Mouse (Mus musculus) thymus, adult 2 months (tissue): Measurements from ENCODE around the gene 6030408B16Rik. TPM values are rescaled to one million over a fixed set of nuclear protein-coding genes. Genes with fewer than 3 reads are reported as not detected.

Experiments used
- DNase-seq: peaks from one replicate; pipeline ENCODE4 v3.0.0; 2021
- H3K27ac ChIP-seq: fragments of 200-500 bp; 2 replicates; pipeline ENCODE4 v1.5.1; 2012; ENCODE audit warnings: low read length, control low read depth; ENCODE audit not compliant: control insufficient read depth, insufficient read depth
- H3K27me3 ChIP-seq: fragments of 200-500 bp; 2 replicates; pipeline ENCODE4 v1.6.1; 2012; ENCODE audit warnings: mild to moderate bottlenecking, low read length, moderate library complexity, mixed read lengths; ENCODE audit not compliant: control insufficient read depth, insufficient read depth
- H3K36me3 ChIP-seq: fragments of 200-500 bp; 2 replicates; pipeline ENCODE4 v1.6.1; 2012; ENCODE audit warnings: mild to moderate bottlenecking, low read length, moderate library complexity; ENCODE audit not compliant: control insufficient read depth, insufficient read depth
- H3K4me1 ChIP-seq: fragments of 200-500 bp; replicated peaks from 2 replicates; pipeline ENCODE4 v1.6.1; 2012; ENCODE audit warnings: low read length; ENCODE audit not compliant: control insufficient read depth, insufficient read depth
- H3K4me3 ChIP-seq: fragments of 200-500 bp; 2 replicates; pipeline ENCODE4 v1.5.1; 2012; ENCODE audit warnings: mild to moderate bottlenecking, low read length, control low read depth, moderate library complexity; ENCODE audit not compliant: control insufficient read depth, insufficient read depth
- CTCF ChIP-seq: fragments of 200-500 bp; IDR thresholded peaks from 2 replicates; pipeline ENCODE4 v1.5.1; 2012; ENCODE audit warnings: mild to moderate bottlenecking, control low read depth, low read length, moderate library complexity, borderline replicate concordance; ENCODE audit not compliant: control insufficient read depth, poor library complexity, insufficient read depth; ENCODE audit errors: extremely low read depth
- POLR2A ChIP-seq: fragments of 200-500 bp; IDR thresholded peaks from 2 replicates; pipeline ENCODE4 v1.6.1; 2012; ENCODE audit warnings: mild to moderate bottlenecking, low read length, control low read depth, moderate library complexity; ENCODE audit not compliant: control insufficient read depth, poor library complexity, insufficient read depth; ENCODE audit errors: extremely low read depth
- WGBS: fragments of 180-500 bp; shearing (Covaris S2); methylation state at CpG from one replicate; pipeline ENCODE4 v1.1.7; 2018; 5-methylcytosine and 5-hydroxymethylcytosine counted together
- polyA plus RNA-seq: library from polyadenylated mRNA; depleted of rRNA; stranded (reverse); fragments of >200 nt; gene quantifications from 2 replicates; pipeline ENCODE4 v1.2.3, GENCODE M21; 2012

6030408B16Rik gene
- polyA plus RNA-seq, 1 experiment: 0.88 TPM

- peaks cover 86% of the 10 kb centered on the region for H3K4me1 ChIP-seq
Measured at GRCm38 (mm10) chr15:101259922-101260321, 33.1 kb upstream of the 6030408B16Rik start.

DNA sequence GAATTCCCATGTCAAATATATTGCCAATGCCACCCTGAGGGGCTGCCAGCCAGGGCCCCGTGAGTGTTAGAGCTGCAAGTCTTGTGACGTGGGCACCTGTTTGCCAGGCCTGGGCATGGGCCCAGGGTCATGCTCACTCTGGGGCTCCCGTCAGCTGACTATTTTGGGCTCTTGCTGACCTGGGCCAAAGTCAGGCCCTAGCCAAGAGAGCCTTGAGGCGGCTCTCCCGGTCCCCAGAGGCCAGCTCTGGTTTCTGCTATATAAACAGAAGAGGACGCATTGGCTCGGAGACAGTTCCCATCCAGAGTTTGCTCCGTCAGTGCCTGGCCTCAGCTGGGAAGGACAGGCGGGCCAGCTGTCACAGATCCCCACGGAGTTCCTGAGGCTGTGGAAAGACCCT is 32.6 kb upstream of the 6030408B16Rik start:
- Histone ChIP-seq H3K4me3 (no peak overlapping the region), H3K27me3 (no peaks in the 10 kb centered on the region), H3K27ac (no peak overlapping the region), H3K36me3 (no peaks in the 10 kb centered on the region), H3K4me1 (peaks cover 85% of the 10 kb centered on the region)
- 85% methylated on average over 10 of the region's 10 CpGs for WGBS
- DNase-seq: no peak
- TF ChIP-seq CTCF (no peak), POLR2A (no peak)

More at GRCm38 (mm10) chr15:101259922-101260321, 33.1 kb upstream of the 6030408B16Rik start:
- WGBS: 95% methylated on average over 3 of the region's 3 CpGs
- DNase-seq: no peak
- Histone ChIP-seq H3K27me3 (no peaks in the 10 kb centered on the region), H3K36me3 (no peaks in the 10 kb centered on the region), H3K27ac (no peak overlapping the region), H3K4me3 (no peak overlapping the region)
- TF ChIP-seq CTCF (no peak), POLR2A (no peak)

GRCm38 (mm10) chr15:101260874-101261622 is 32.0 kb upstream of the 6030408B16Rik start:
- H3K4me3 ChIP-seq: no peak overlapping the region
- 20% methylated on average over 13 of the region's 13 CpGs for WGBS
- peak overlapping the region; percentile 35; the same call in 1 of the 2 replicates for H3K27ac ChIP-seq
- DNase-seq: no peak
- no peaks in the 10 kb centered on the region for H3K27me3 ChIP-seq
- H3K4me1 ChIP-seq: peaks cover 81% of the 10 kb centered on the region
- no peak for TF ChIP-seq CTCF
- TF ChIP-seq POLR2A: no peak
- H3K36me3 ChIP-seq: no peaks in the 10 kb centered on the region

DNA sequence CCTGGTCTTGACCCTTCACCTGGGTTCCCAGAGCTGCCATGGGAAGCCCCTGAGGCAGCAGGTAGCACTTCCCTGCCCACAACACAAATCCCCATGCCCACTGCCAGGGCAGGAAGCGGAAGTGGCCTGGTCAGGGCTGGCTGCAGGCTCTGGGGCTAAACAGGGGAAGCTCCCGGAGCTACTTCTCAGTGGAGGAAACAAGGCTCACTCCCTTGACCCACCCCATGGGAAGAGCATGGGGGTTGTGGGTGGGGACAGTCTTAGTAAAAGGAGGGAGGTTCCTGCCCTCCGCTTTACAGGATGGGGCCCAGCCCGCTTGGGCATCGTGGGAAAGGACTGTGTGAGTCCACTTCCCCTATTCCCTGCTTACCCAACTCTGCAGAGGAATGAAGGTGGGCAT is 30.5 kb upstream of the 6030408B16Rik start:
- TF ChIP-seq POLR2A: no peak
- 44% methylated on average over 5 of the region's 5 CpGs for WGBS
- no peaks in the 10 kb centered on the region for H3K36me3 ChIP-seq
- DNase-seq: no peak
- H3K27me3 ChIP-seq: no peaks in the 10 kb centered on the region
- H3K27ac ChIP-seq: no peak overlapping the region
- peaks cover 81% of the 10 kb centered on the region for H3K4me1 ChIP-seq
- no peak overlapping the region for H3K4me3 ChIP-seq

DNA sequence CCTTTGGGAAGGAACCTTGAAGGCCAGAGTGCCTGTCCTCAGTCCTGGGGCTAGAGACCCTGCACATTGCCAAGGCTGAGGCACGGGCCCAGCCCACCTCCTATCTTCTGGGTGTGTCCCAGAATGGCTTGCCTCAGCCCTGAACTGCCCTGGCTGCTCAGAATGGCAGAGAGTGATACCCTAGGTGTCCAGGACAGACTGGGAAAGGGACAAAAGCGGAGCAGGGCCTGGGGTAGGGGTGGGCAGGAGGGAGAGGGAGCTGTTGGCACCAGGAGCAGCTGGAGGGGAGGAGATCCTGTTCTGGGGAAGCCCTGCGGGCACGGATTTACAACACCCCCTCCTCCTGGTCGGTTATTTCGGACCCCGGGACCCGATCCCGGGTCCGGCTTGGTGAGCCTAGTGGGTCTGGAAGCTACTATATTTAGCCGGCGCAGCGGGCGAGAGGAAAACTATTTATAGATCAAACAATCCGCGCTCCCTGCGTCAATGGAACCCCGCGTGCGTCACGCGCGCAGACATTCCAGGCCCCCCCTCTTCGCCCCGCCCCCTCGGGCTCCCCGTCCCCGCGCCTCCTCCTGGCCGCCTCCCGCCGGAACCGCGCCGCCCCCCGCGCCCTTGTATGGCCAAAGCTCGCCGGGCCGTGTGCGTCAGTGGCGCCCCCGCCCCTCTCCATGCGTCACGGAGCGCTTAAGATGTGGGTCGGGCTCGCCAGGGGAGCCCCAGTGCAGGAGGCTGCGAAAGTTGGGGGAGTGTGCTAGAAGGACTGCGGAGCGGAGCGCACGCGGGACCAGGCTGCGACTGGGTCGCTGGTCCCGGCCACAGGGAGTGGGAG is 26.7 kb upstream of the 6030408B16Rik start:
- TF ChIP-seq CTCF: no peak
- peak; percentile 72 for TF ChIP-seq POLR2A
- WGBS: 5% methylated on average over 54 of the region's 57 CpGs
- no peak overlapping the region; the same call in 1 of the 2 replicates for H3K27ac ChIP-seq
- peak; percentile 85 for DNase-seq
- peaks cover 8% of the 10 kb centered on the region; the same call in 1 of the 2 replicates for H3K36me3 ChIP-seq
- H3K27me3 ChIP-seq: no peaks in the 10 kb centered on the region
- peaks cover 69% of the 10 kb centered on the region for H3K4me1 ChIP-seq
- peak overlapping the region; percentile 62 for H3K4me3 ChIP-seq

DNA sequence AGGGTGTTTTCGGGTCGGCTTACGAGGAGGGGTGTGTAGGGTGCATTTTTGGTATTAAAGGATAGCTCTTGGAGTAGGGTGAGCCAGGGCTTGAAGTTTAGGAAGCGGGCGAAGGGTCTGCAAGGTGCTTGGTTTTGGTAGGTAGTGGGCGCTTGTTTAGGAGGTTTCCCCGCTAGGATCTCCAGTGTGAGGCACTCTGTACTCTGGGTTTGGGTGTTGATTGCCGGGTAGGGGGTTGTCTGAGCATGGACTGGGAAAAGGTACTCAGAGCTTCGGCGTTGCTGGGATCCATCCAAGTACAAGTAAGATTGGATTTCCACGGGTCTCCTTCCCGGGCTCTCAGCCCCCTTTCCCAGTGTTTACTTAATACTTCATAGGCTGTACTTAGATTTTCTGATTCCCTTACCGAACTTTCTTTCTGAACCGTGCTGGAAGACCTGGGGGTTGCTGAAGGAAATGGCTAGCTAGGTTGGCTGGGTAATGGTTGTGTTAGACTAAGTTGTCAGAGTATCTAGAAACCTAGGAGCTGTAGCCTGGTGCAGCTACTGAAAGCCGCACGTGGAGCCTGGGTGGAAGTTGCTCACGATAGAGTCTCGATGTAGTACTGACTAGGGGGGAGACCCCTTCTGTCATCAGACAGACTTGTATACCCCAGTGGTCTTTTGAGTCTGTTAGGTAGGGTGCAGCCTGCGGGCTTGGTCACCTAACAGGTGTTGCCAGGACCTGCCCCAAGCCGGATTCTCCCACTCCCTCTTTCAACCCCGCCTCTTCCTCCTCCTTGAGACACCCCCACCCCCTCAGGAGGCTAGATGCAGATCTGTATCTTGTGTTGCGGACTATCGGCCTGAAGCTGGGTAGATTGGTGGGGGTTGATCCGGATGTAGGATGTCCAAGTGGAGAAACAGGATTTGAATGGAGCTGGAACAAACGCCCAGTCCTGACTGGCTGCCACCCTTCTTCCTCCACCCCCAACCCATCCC is 25.7 kb upstream of the 6030408B16Rik start:
- H3K36me3 ChIP-seq: peaks cover 15% of the 10 kb centered on the region
- H3K27me3 ChIP-seq: no peaks in the 10 kb centered on the region
- peak overlapping the region; percentile 30; the same call in 1 of the 2 replicates for H3K27ac ChIP-seq
- TF ChIP-seq POLR2A: peak; percentile 20; the same call in 1 of the 2 replicates
- TF ChIP-seq CTCF: no peak
- DNase-seq: peak; percentile 53
- peaks cover 59% of the 10 kb centered on the region for H3K4me1 ChIP-seq
- peak overlapping the region; percentile 62 for H3K4me3 ChIP-seq
- 1% methylated on average over 25 of the region's 25 CpGs for WGBS
